Mouse (Mus musculus): Measurements from ENCODE around the gene Wipi1. TPM values are rescaled to one million over a fixed set of nuclear protein-coding genes. Genes with fewer than 3 reads are reported as not detected.
A peak's percentile ranks its signal among the peaks of the same experiment; 100 is the strongest.
"Not testable (repeated sequence)": the region's sequence is repeated elsewhere in the genome, so short reads cannot be mapped to it uniquely, and the experiment has no call there.

The Wipi1 gene
- polyA plus RNA-seq, 1 experiment from 2014 or later: 62.5 TPM

- H3K9ac ChIP-seq; H3K27ac ChIP-seq (replicated peaks); H3K9me3 ChIP-seq (replicated peaks); H3K4me2 ChIP-seq (replicated peaks); H3K27me3 ChIP-seq; H3K36me3 ChIP-seq; ATAC-seq (ENCODE audit: insufficient number of reproducible peaks, low FRiP score, low TSS enrichment, low read depth); H3K4me3 ChIP-seq (replicated peaks): not testable (repeated sequence)
- WGBS: 36% methylated on average over 8 of the region's 8 CpGs
- peaks cover 12% of the 10 kb centered on the region for H3K4me1 ChIP-seq
These were observed 7.3 kb upstream of the Wipi1 start for GRCm38 (mm10) chr11:109619055-109619454.

- Histone ChIP-seq H3K4me2 (replicated peaks) (no peak overlapping the region), H3K36me3 (no peaks in the 10 kb centered on the region), H3K9ac (no peak overlapping the region), H3K27me3 (no peaks in the 10 kb centered on the region), H3K4me3 (replicated peaks) (no peak overlapping the region), H3K27ac (replicated peaks) (no peak overlapping the region; the same call in 1 of the 2 replicates), H3K9me3 (replicated peaks) (no peaks in the 10 kb centered on the region), H3K4me1 (peaks cover 12% of the 10 kb centered on the region; the same call in 1 of the 2 replicates)
- no peak for ATAC-seq (ENCODE audit: insufficient number of reproducible peaks, low FRiP score, low TSS enrichment, low read depth)
- 52% methylated on average over 4 of the region's 4 CpGs for WGBS
These were observed 5.0 kb upstream of the Wipi1 start for GRCm38 (mm10) chr11:109616766-109617165.

- H3K27ac ChIP-seq (replicated peaks): no peak overlapping the region; the same call in 1 of the 2 replicates
- 39% methylated on average over 4 of the region's 4 CpGs for WGBS
- H3K36me3 ChIP-seq: no peaks in the 10 kb centered on the region
- H3K9me3 ChIP-seq (replicated peaks): no peaks in the 10 kb centered on the region
- no peaks in the 10 kb centered on the region for H3K27me3 ChIP-seq
- H3K4me1 ChIP-seq: peaks cover 13% of the 10 kb centered on the region; the same call in 1 of the 2 replicates
- no peak for ATAC-seq (ENCODE audit: insufficient number of reproducible peaks, low FRiP score, low TSS enrichment, low read depth)
- no peak overlapping the region for H3K9ac ChIP-seq
- no peak overlapping the region for H3K4me2 ChIP-seq (replicated peaks)
- no peak overlapping the region for H3K4me3 ChIP-seq (replicated peaks)
These were observed 4.6 kb upstream of the Wipi1 start for GRCm38 (mm10) chr11:109616352-109616751.

- WGBS: 47% methylated on average over 9 of the region's 9 CpGs
- no peak for ATAC-seq (ENCODE audit: insufficient number of reproducible peaks, low FRiP score, low TSS enrichment, low read depth)
These were observed 3.5 kb upstream of the Wipi1 start for GRCm38 (mm10) chr11:109615286-109615685.

GRCm38 (mm10) chr11:109612871-109613529 is 1.2 kb upstream of the Wipi1 start:
- H3K9me3 ChIP-seq (replicated peaks): no peaks in the 10 kb centered on the region
- no peak overlapping the region for H3K27ac ChIP-seq (replicated peaks)
- no peaks in the 10 kb centered on the region for H3K36me3 ChIP-seq
- H3K4me1 ChIP-seq: peaks cover 32% of the 10 kb centered on the region
- H3K4me3 ChIP-seq (replicated peaks): no peak overlapping the region
- no peak overlapping the region for H3K4me2 ChIP-seq (replicated peaks)
- H3K9ac ChIP-seq: no peak overlapping the region
- no peak for ATAC-seq (ENCODE audit: insufficient number of reproducible peaks, low FRiP score, low TSS enrichment, low read depth)
- H3K27me3 ChIP-seq: no peaks in the 10 kb centered on the region
- WGBS: 62% methylated on average over 7 of the region's 7 CpGs

More at GRCm38 (mm10) chr11:109615286-109615685, 3.5 kb upstream of the Wipi1 start:
- Histone ChIP-seq H3K4me1 (peaks cover 19% of the 10 kb centered on the region), H3K27me3 (no peaks in the 10 kb centered on the region), H3K27ac (replicated peaks) (no peak overlapping the region), H3K36me3 (no peaks in the 10 kb centered on the region), H3K4me2 (replicated peaks) (no peak overlapping the region), H3K9me3 (replicated peaks) (no peaks in the 10 kb centered on the region), H3K9ac (no peak overlapping the region), H3K4me3 (replicated peaks) (no peak overlapping the region)

GRCm38 (mm10) chr11:109610795-109611302 is 918 bp downstream of the Wipi1 start:
- WGBS: under 1% methylated on average over 26 of the region's 26 CpGs
- Histone ChIP-seq H3K4me3 (replicated peaks) (peak overlapping the region; percentile 74), H3K4me1 (peaks cover 27% of the 10 kb centered on the region), H3K9me3 (replicated peaks) (no peaks in the 10 kb centered on the region), H3K27me3 (no peaks in the 10 kb centered on the region), H3K9ac (peak overlapping the region; percentile 73), H3K4me2 (replicated peaks) (peak overlapping the region; percentile 68), H3K27ac (replicated peaks) (peak overlapping the region; percentile 79), H3K36me3 (no peaks in the 10 kb centered on the region)
- peak; percentile 4 for ATAC-seq (ENCODE audit: insufficient number of reproducible peaks, low FRiP score, low TSS enrichment, low read depth)

GRCm38 (mm10) chr11:109610046-109610794 is 1.5 kb downstream of the Wipi1 start:
- WGBS: 5% methylated on average over 9 of the region's 9 CpGs
- H3K27ac ChIP-seq (replicated peaks): peak overlapping the region; percentile 79
- no peak for ATAC-seq (ENCODE audit: insufficient number of reproducible peaks, low FRiP score, low TSS enrichment, low read depth)

GRCm38 (mm10) chr11:109608976-109609625 is 2.7 kb downstream of the Wipi1 start:
- H3K4me3 ChIP-seq (replicated peaks): peak overlapping the region; percentile 74; the same call in 1 of the 2 replicates
- H3K4me1 ChIP-seq: peaks cover 27% of the 10 kb centered on the region
- 64% methylated on average over 6 of the region's 6 CpGs for WGBS
- no peak overlapping the region for H3K9ac ChIP-seq
- H3K27me3 ChIP-seq: no peaks in the 10 kb centered on the region
- peak overlapping the region; percentile 68; the same call in 1 of the 2 replicates for H3K4me2 ChIP-seq (replicated peaks)
- ATAC-seq (ENCODE audit: insufficient number of reproducible peaks, low FRiP score, low TSS enrichment, low read depth): no peak
- no peak overlapping the region for H3K27ac ChIP-seq (replicated peaks)
- no peaks in the 10 kb centered on the region for H3K9me3 ChIP-seq (replicated peaks)
- no peaks in the 10 kb centered on the region for H3K36me3 ChIP-seq

More at GRCm38 (mm10) chr11:109610046-109610794, 1.5 kb downstream of the Wipi1 start:
- Histone ChIP-seq H3K4me1 (peaks cover 27% of the 10 kb centered on the region), H3K27me3 (no peaks in the 10 kb centered on the region), H3K4me3 (replicated peaks) (peak overlapping the region; percentile 74), H3K36me3 (no peaks in the 10 kb centered on the region), H3K9me3 (replicated peaks) (no peaks in the 10 kb centered on the region), H3K4me2 (replicated peaks) (peak overlapping the region; percentile 68), H3K9ac (peak overlapping the region; percentile 73)

- H3K9me3 ChIP-seq (replicated peaks): no peaks in the 10 kb centered on the region
- peaks cover 11% of the 10 kb centered on the region; the same call in 1 of the 2 replicates for H3K36me3 ChIP-seq
- no peak for ATAC-seq (ENCODE audit: insufficient number of reproducible peaks, low FRiP score, low TSS enrichment, low read depth)
- peaks cover 27% of the 10 kb centered on the region for H3K4me1 ChIP-seq
- H3K27me3 ChIP-seq: no peaks in the 10 kb centered on the region
- H3K4me2 ChIP-seq (replicated peaks): no peak overlapping the region
- 83% methylated on average over 6 of the region's 6 CpGs for WGBS
- H3K9ac ChIP-seq: no peak overlapping the region
- no peak overlapping the region for H3K27ac ChIP-seq (replicated peaks)
- no peak overlapping the region for H3K4me3 ChIP-seq (replicated peaks)
These were observed 4.2 kb downstream of the Wipi1 start for GRCm38 (mm10) chr11:109607600-109607999.

GRCm38 (mm10) chr11:109598778-109599570 is 12.8 kb downstream of the Wipi1 start:
- Histone ChIP-seq H3K4me2 (replicated peaks) (no peak overlapping the region), H3K36me3 (peaks cover 75% of the 10 kb centered on the region), H3K9me3 (replicated peaks) (no peaks in the 10 kb centered on the region), H3K27me3 (no peaks in the 10 kb centered on the region), H3K9ac (no peak overlapping the region), H3K4me3 (replicated peaks) (no peak overlapping the region), H3K27ac (replicated peaks) (no peak overlapping the region), H3K4me1 (no peaks in the 10 kb centered on the region)
- WGBS: 80% methylated on average over 12 of the region's 12 CpGs
- no peak for ATAC-seq (ENCODE audit: insufficient number of reproducible peaks, low FRiP score, low TSS enrichment, low read depth)
